Mouse (Mus musculus): Measurements from ENCODE around the gene Zxdc. TPM values are rescaled to one million over a fixed set of nuclear protein-coding genes. Genes with fewer than 3 reads are reported as not detected.

Zxdc gene
- polyA plus RNA-seq (2012; rRNA removed) = 10.9 and 13.8 TPM in 2 replicates

GRCm38 (mm10) chr6:90368976-90369724 lies at the start of gene Zxdc:
Gene Zxdc, plus strand, starts transcription at chr6:90369492.

GRCm38 (mm10) chr6:90324991-90325390 lies 44.3 kb upstream of the Zxdc start, which contains the start of gene Chst13:
Gene Chst13, minus strand, starts transcription at chr6:90325185.

GRCm38 (mm10) chr6:90332561-90333425 lies 36.5 kb upstream of the Zxdc start, which contains the start of gene Uroc1:
Gene Uroc1, plus strand, starts transcription at chr6:90333284.

GRCm38 (mm10) chr6:90428380-90428974 lies 59.2 kb downstream of the Zxdc start, which contains the start of gene Cfap100:
Gene Cfap100, minus strand, starts transcription at chr6:90428797.

Other genes starting within 250 kb of the Zxdc start
- gene Vmn1r51, start 246.9 kb upstream of the Zxdc start, polyA plus RNA-seq (2012; rRNA removed) = not detected in 2 replicates
- not detected in 2 replicates for gene Vmn1r52, start 194.7 kb upstream of the Zxdc start, polyA plus RNA-seq (2012; rRNA removed)
- not detected in 2 replicates for gene V1ra8, start 166.7 kb upstream of the Zxdc start, polyA plus RNA-seq (2012; rRNA removed)
- 0.17 TPM in 1 of 2 replicates, not detected in the other for gene Vmn1r53, start 145.1 kb upstream of the Zxdc start, polyA plus RNA-seq (2012; rRNA removed)
- gene Vmn1r54, start 123.2 kb upstream of the Zxdc start, polyA plus RNA-seq (2012; rRNA removed) = not detected in 2 replicates
- not detected in 2 replicates for gene BC048671, start 68.3 kb upstream of the Zxdc start, polyA plus RNA-seq (2012; rRNA removed)
- gene Chst13, start 44.3 kb upstream of the Zxdc start, polyA plus RNA-seq (2012; rRNA removed) = 0.51 and 1.1 TPM in 2 replicates
- 0.04 TPM in 1 of 2 replicates, not detected in the other for gene Uroc1, start 36.2 kb upstream of the Zxdc start, polyA plus RNA-seq (2012; rRNA removed)
- 0.03 and 0.35 TPM in 2 replicates for gene Cfap100, start 59.3 kb downstream of the Zxdc start, polyA plus RNA-seq (2012; rRNA removed)
- gene Klf15, start 93.1 kb downstream of the Zxdc start, polyA plus RNA-seq (2012; rRNA removed) = 20.5 and 34.9 TPM in 2 replicates
- 11.0 and 11.8 TPM in 2 replicates for gene Aldh1l1, start 116.9 kb downstream of the Zxdc start, polyA plus RNA-seq (2012; rRNA removed)
- 3.4 and 4.0 TPM in 2 replicates for gene Slc41a3, start 235.2 kb downstream of the Zxdc start, polyA plus RNA-seq (2012; rRNA removed)